Mouse (Mus musculus): ENCODE measurements around the gene Serpinb6e.

The Serpinb6e gene

GRCm38 (mm10) chr13:33843308-33843707, at the start of gene Serpinb6e:
Gene Serpinb6e (minus strand): TSS chr13:33843408.
- DNase-seq (ENCODE audit: low spot score): no peak

- no peak for DNase-seq (ENCODE audit: low spot score)
Measured at GRCm38 (mm10) chr13:33830751-33831150, 12.5 kb downstream of the Serpinb6e start.

- DNase-seq (ENCODE audit: low spot score): no peak
Measured at GRCm38 (mm10) chr13:33823421-33823820, 19.8 kb downstream of the Serpinb6e start.

GRCm38 (mm10) chr13:33821490-33822143, 21.6 kb downstream of the Serpinb6e start:
- DNase-seq (ENCODE audit: low spot score): no peak

All from urinary bladder, postnatal 14 days (tissue).